Mouse (Mus musculus) ES-E14 (cell line): ENCODE measurements around the gene Mlxip. TPM values are rescaled to one million over a fixed set of nuclear protein-coding genes. Genes with fewer than 3 reads are reported as not detected.

Experiments used
- DNase-seq: peaks from one replicate; pipeline ENCODE4 v3.0.0-alpha.2; 2013; ENCODE audit warnings: low read depth, low spot score
- H3K27ac ChIP-seq: 2 replicates; pipeline ENCODE4 v1.5.1; 2012; ENCODE audit warnings: low read depth, mild to moderate bottlenecking, low read length, moderate library complexity, mixed read lengths; ENCODE audit not compliant: poor library complexity, insufficient read depth, severe bottlenecking
- H3K36me3 ChIP-seq: 2 replicates; pipeline ENCODE4 v1.6.1; 2012; ENCODE audit warnings: mild to moderate bottlenecking, low read length, moderate library complexity, mixed read lengths; ENCODE audit not compliant: control insufficient read depth, poor library complexity, insufficient read depth, severe bottlenecking
- H3K4me1 ChIP-seq, 2 experiments: fragments of 150-350 bp in 1 of 2; sonication (generic) in 1 of 2; 2 replicates each; pipeline ENCODE4 v1.6.1; 2012; ENCODE audit warnings: low read length in 2 of 2, mild to moderate bottlenecking in 1 of 2, mixed read lengths in 1 of 2; ENCODE audit not compliant: control insufficient read depth in 2 of 2, insufficient read depth in 2 of 2, poor library complexity in 1 of 2
- H3K4me3 ChIP-seq, 2 experiments: fragments of 150-350 bp in 1 of 2; sonication (generic) in 1 of 2; 2 replicates each; pipeline ENCODE4 v1.5.1; 2012; ENCODE audit warnings: low read length in 2 of 2, low read depth in 1 of 2, mild to moderate bottlenecking in 1 of 2, mixed read lengths in 1 of 2; ENCODE audit not compliant: insufficient read depth in 1 of 2, poor library complexity in 1 of 2, severe bottlenecking in 1 of 2
- H3K9ac ChIP-seq: 2 replicates; pipeline ENCODE4 v1.6.1; 2012; ENCODE audit warnings: low read depth, mild to moderate bottlenecking, low read length, mixed read lengths; ENCODE audit not compliant: poor library complexity, insufficient read depth, severe bottlenecking
- H3K9me3 ChIP-seq: fragments of 150-350 bp; sonication (generic); 2 replicates; pipeline ENCODE4 v1.6.1; 2012; ENCODE audit warnings: low read depth, mild to moderate bottlenecking, low read length; ENCODE audit not compliant: control insufficient read depth, insufficient read depth
- CHD2 ChIP-seq: IDR thresholded peaks from 2 replicates; pipeline ENCODE4 v1.6.1; 2014; ENCODE audit warnings: mild to moderate bottlenecking, low read depth, low read length, inconsistent platforms
- HCFC1 ChIP-seq: IDR thresholded peaks from 2 replicates; pipeline ENCODE4 v1.6.1; 2012; ENCODE audit warnings: low read length, inconsistent platforms, borderline replicate concordance; ENCODE audit not compliant: insufficient read depth
- MAFK ChIP-seq: IDR thresholded peaks from 2 replicates; pipeline ENCODE4 v1.6.1; 2014; ENCODE audit warnings: mild to moderate bottlenecking, low read depth, low read length, inconsistent platforms; ENCODE audit not compliant: insufficient read depth
- ZC3H11A ChIP-seq: IDR thresholded peaks from 2 replicates; pipeline ENCODE4 v1.6.1; 2012; ENCODE audit warnings: low read depth, mild to moderate bottlenecking, inconsistent platforms, low read length, borderline replicate concordance
- ZNF384 ChIP-seq: IDR thresholded peaks from 2 replicates; pipeline ENCODE4 v1.6.1; 2012; ENCODE audit warnings: low read depth, low read length, inconsistent platforms
- in situ Hi-C, 2 experiments: fragments of 600-800 bp; cut with MboI; formaldehyde crosslinking; loops; one replicate each; pipeline ENCODE4 v1.15.1; 2025; ENCODE audit warnings: low sequenced_read_pairs in 2 of 2, inconsistent platforms in 1 of 2; ENCODE audit not compliant: unreplicated experiment in 2 of 2
- total RNA-seq: library from RNA; depleted of rRNA; stranded (reverse); fragments of 300-350 nt; gene quantifications from 2 replicates; pipeline ENCODE4 v1.2.3, GENCODE M21; 2012

Mlxip gene
- total RNA-seq, 1 experiment = 8.2 TPM

- Histone ChIP-seq H3K4me3 (no peak overlapping the region), H3K4me1 (no peaks in the 10 kb centered on the region; a peak in 1 of 4 replicates), H3K9me3 (no peaks in the 10 kb centered on the region), H3K9ac (no peak overlapping the region), H3K36me3 (no peaks in the 10 kb centered on the region), H3K27ac (no peak overlapping the region)
- no peak for DNase-seq
- TF ChIP-seq ZNF384 (no peak), CHD2 (no peak), MAFK (no peak), HCFC1 (no peak), ZC3H11A (no peak)
- in situ Hi-C loops = no loop called here
Observed at GRCm38 (mm10) chr5:123408176-123408575, 13.6 kb downstream of the Mlxip start.

- no peaks in the 10 kb centered on the region for H3K9me3 ChIP-seq
- no peak for TF ChIP-seq ZNF384
- no peak for TF ChIP-seq CHD2
- TF ChIP-seq HCFC1 = no peak
- TF ChIP-seq ZC3H11A = no peak
- no peak for TF ChIP-seq MAFK
- no peaks in the 10 kb centered on the region for H3K36me3 ChIP-seq
- no peaks in the 10 kb centered on the region for H3K4me1 ChIP-seq
- no peak overlapping the region for H3K27ac ChIP-seq
- no peak overlapping the region for H3K9ac ChIP-seq
- H3K4me3 ChIP-seq = no peak overlapping the region
- in situ Hi-C loops = no loop called here
- no peak for DNase-seq
Observed at GRCm38 (mm10) chr5:123412193-123412592, 17.6 kb downstream of the Mlxip start.

- no peak for TF ChIP-seq ZNF384
- TF ChIP-seq HCFC1 = no peak
- TF ChIP-seq CHD2 = no peak
- TF ChIP-seq ZC3H11A = no peak
- no peak for TF ChIP-seq MAFK
- no peaks in the 10 kb centered on the region for H3K36me3 ChIP-seq
- no peaks in the 10 kb centered on the region for H3K4me1 ChIP-seq
- H3K27ac ChIP-seq = no peak overlapping the region
- no peak overlapping the region for H3K4me3 ChIP-seq
- H3K9me3 ChIP-seq = no peaks in the 10 kb centered on the region
- in situ Hi-C loops = no loop called here
- DNase-seq = no peak
- H3K9ac ChIP-seq = no peak overlapping the region
Observed at GRCm38 (mm10) chr5:123413866-123414363, 19.3 kb downstream of the Mlxip start.

- H3K9me3 ChIP-seq = no peaks in the 10 kb centered on the region
- H3K27ac ChIP-seq = no peak overlapping the region
- DNase-seq = no peak
- no peaks in the 10 kb centered on the region for H3K36me3 ChIP-seq
- TF ChIP-seq CHD2 (no peak), ZC3H11A (no peak), MAFK (no peak), ZNF384 (no peak), HCFC1 (no peak)
- 0 out of 4 replicates have a peak, but pooled peaks cover 0 to 3% of the 10 kb centered on the region in 2 experiments for H3K4me1 ChIP-seq
- in situ Hi-C loops = no loop called here
- H3K4me3 ChIP-seq = no peak overlapping the region
- H3K9ac ChIP-seq = no peak overlapping the region
Observed at GRCm38 (mm10) chr5:123416149-123416548, 21.6 kb downstream of the Mlxip start.
